Mouse (Mus musculus) kidney, adult 2 months (tissue): ENCODE data around the gene Spc24.

Experiments used
- CTCF ChIP-seq: fragments of 200-500 bp; conservative IDR thresholded peaks from 2 replicates; pipeline ENCODE4 v1.5.1; 2011; ENCODE audit warnings: low read depth, mild to moderate bottlenecking, control low read depth, low read length, moderate library complexity, mixed read lengths; ENCODE audit not compliant: insufficient read depth, insufficient read length
- POLR2A ChIP-seq: fragments of 200-500 bp; IDR thresholded peaks from one replicate; pipeline ENCODE4 v1.6.1; 2011; ENCODE audit warnings: low read depth, low read length, control low read depth

DNA sequence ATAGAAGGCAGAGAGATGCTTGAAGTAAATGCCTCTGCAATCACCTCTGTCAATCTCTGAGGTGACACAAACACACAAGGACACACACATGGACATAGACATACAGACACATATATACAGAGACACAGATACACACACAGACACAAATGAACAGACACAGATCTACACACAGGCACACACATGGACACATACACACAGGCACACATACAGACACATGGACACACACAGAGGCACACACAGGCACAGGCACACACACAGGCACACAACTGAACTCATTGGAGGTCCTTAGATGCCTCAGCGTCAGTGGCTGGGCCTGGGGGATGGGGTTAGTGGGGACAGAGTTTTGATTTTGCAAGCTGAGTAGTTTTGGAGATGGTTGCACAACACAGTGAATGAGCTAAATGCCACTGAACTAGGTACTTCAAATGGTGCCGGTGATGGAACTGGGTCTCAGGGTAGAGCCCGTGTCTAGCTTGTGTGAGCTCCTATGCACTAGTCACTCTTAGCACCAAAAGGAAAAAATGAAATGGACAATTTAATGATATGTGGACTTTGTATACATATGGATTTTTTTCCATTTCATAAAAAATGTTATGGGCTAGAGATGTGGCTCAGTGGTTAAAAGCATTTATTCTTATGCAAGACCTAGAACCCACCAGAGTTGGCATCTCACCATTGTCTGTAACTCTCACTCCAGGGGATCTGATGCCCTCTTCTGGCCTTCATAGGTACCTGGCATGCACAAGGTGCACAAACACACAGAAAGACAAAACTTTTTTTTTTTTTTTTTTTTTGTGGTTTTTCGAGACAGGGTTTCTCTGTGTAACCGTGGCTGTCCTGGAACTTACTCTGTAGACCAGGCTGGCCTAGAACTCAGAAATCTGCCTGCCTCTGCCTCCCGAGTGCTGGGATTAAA, 4.2 kb upstream of the Spc24 start:
- TF ChIP-seq CTCF, result 0 out of 2 replicates have a peak, but pooled peaks have one; percentile 22
- no peak for TF ChIP-seq POLR2A
